Mouse (Mus musculus) regulatory T cell (primary cell): ENCODE data around the gene Scd4.
"Not testable (repeated sequence)": the region's sequence is repeated elsewhere in the genome, so short reads cannot be mapped to it uniquely, and the experiment has no call there.

Source experiments
- in situ Hi-C: fragments of 300-600 bp; cut with MboI, MseI; formaldehyde crosslinking; loops from one replicate; pipeline ENCODE4 v1.15.1; 2025; ENCODE audit warnings: high pct_unique_total_duplicates

The Scd4 gene

GRCm38 (mm10) chr19:44299902-44300301, 33.0 kb upstream of the Scd4 start:
- in situ Hi-C loops, result loop anchor here (5.0 to 10.0 kb wide), 3 partner anchors 53 to 155 kb away; partner anchors contain the start of gene Bloc1s2

- in situ Hi-C loops, result no loop called here
Measured at GRCm38 (mm10) chr19:44300520-44300919, 32.4 kb upstream of the Scd4 start.

- in situ Hi-C loops, result no loop called here
Measured at GRCm38 (mm10) chr19:44301176-44301575, 31.7 kb upstream of the Scd4 start.

- in situ Hi-C loops, result no loop called here
Measured at GRCm38 (mm10) chr19:44301671-44302305, 31.1 kb upstream of the Scd4 start.

GRCm38 (mm10) chr19:44302901-44303300, 30.0 kb upstream of the Scd4 start:
- in situ Hi-C loops, result no loop called here

GRCm38 (mm10) chr19:44303502-44303901, 29.4 kb upstream of the Scd4 start:
- in situ Hi-C loops, result no loop called here

- in situ Hi-C loops, result no loop called here
Measured at GRCm38 (mm10) chr19:44304419-44304818, 28.5 kb upstream of the Scd4 start.

- in situ Hi-C loops, result no loop called here
Measured at GRCm38 (mm10) chr19:44304851-44305510, 27.9 kb upstream of the Scd4 start.

- in situ Hi-C loops, result no loop called here
Measured at GRCm38 (mm10) chr19:44305701-44306100, 27.2 kb upstream of the Scd4 start.

GRCm38 (mm10) chr19:44306171-44306570, 26.7 kb upstream of the Scd4 start:
- in situ Hi-C loops, result no loop called here

GRCm38 (mm10) chr19:44307101-44307914, 25.6 kb upstream of the Scd4 start:
- in situ Hi-C loops, result no loop called here

GRCm38 (mm10) chr19:44307915-44308470, 24.9 kb upstream of the Scd4 start:
- in situ Hi-C loops, result no loop called here

GRCm38 (mm10) chr19:44308611-44309246, 24.2 kb upstream of the Scd4 start:
- in situ Hi-C loops, result no loop called here

GRCm38 (mm10) chr19:44309351-44310154, 23.3 kb upstream of the Scd4 start:
- in situ Hi-C loops, result no loop called here

GRCm38 (mm10) chr19:44310155-44310575, 22.7 kb upstream of the Scd4 start:
- in situ Hi-C loops, result not testable (repeated sequence)

- in situ Hi-C loops, result no loop called here
Measured at GRCm38 (mm10) chr19:44310814-44311213, 22.1 kb upstream of the Scd4 start.

- in situ Hi-C loops, result no loop called here
Measured at GRCm38 (mm10) chr19:44311306-44312006, 21.4 kb upstream of the Scd4 start.

- in situ Hi-C loops, result no loop called here
Measured at GRCm38 (mm10) chr19:44312007-44312360, 20.9 kb upstream of the Scd4 start.

GRCm38 (mm10) chr19:44313066-44313465, 19.8 kb upstream of the Scd4 start:
- in situ Hi-C loops, result no loop called here

GRCm38 (mm10) chr19:44314327-44314759, 18.5 kb upstream of the Scd4 start:
- in situ Hi-C loops, result no loop called here
